Mouse (Mus musculus) heart, postnatal 36 days (tissue): Measurements from ENCODE around the gene Clcf1. TPM values are rescaled to one million over a fixed set of nuclear protein-coding genes. Genes with fewer than 3 reads are reported as not detected.
A peak's percentile ranks its signal among the peaks of the same experiment; 100 is the strongest.

Experiments used
- DNase-seq, 2 experiments: peaks; one replicate each; pipeline ENCODE4 v3.0.0; 2021 to 2022
- intact Hi-C: fragments of 180-260 bp; cut with DNase I; formaldehyde crosslinking; loops from one replicate; pipeline ENCODE4 v1.15.1; 2025
- total RNA-seq, 2 experiments: library from RNA; stranded (reverse); gene quantifications; 2 replicates each; pipeline ENCODE4 v1.2.3; 2021

Gene Clcf1
- total RNA-seq, 2 experiments from 2014 or later: 0.51 to 1.2 TPM

DNA sequence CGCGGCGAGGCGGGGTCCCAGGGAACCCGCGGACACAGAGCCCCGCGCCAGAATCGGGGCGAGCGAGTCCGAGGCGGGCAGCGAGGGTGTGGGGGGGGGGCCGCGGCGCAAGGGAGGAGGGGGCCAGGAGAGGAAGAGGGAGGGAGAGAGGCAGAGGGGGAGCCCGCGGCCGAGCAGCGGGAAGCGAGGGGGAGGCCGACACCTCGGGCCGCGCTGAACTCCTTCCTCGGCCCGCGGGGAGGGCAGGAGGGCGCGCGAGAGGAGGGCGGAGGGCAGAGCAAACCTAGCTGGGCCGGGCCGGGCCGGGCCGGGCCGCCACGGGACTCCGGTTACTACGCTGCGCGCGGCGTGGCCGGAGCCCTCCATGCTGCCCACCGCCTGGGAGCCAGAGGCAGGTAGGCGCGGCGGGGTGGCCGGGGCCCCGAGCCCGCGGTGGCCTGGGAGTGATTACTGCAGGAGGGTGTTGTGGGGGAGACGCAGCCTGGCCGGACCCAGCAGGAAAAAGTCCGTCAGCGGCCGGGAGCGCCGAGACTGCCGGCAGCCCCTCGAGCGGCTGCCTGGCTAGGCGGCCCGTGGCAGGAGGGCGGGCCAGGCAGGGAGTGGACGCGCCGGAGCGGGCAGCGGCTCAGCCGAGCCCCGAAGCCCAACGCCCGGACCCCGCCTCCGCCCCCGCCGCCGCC, 873 bp downstream of the Clcf1 start:
- intact Hi-C loops: no loop called here
- peak; percentile 42 to 53 for DNase-seq

GRCm38 (mm10) chr19:4215451-4215840, 1.4 kb downstream of the Clcf1 start:
- no peak for DNase-seq
- intact Hi-C loops: no loop called here

- intact Hi-C loops: no loop called here
- DNase-seq: peak; percentile 45 to 51
Measured at GRCm38 (mm10) chr19:4216041-4216685, 2.1 kb downstream of the Clcf1 start.

- intact Hi-C loops: no loop called here
- no peak for DNase-seq
Measured at GRCm38 (mm10) chr19:4217140-4217539, 3.1 kb downstream of the Clcf1 start.

- no peak for DNase-seq
- intact Hi-C loops: no loop called here
Measured at GRCm38 (mm10) chr19:4217855-4218254, 3.8 kb downstream of the Clcf1 start.

GRCm38 (mm10) chr19:4218293-4218692, 4.3 kb downstream of the Clcf1 start:
- DNase-seq: no peak
- intact Hi-C loops: no loop called here

GRCm38 (mm10) chr19:4218784-4219183, 4.7 kb downstream of the Clcf1 start:
- DNase-seq: no peak
- intact Hi-C loops: no loop called here

DNA sequence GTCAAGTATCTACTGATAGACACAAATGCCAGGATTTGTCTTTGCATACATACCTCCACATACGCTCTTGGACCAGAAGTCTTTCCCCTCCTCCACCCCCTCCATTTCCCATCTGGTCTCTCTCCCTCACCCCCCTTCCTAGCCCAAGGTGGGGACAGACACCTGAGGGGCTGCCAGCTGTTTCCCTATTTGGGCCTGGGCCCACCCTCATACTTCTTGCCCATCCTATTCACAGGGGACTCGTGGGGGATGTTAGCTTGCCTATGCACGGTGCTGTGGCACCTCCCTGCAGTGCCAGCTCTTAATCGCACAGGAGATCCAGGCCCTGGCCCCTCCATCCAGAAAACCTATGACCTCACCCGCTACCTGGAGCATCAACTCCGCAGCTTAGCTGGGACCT, 5.9 kb downstream of the Clcf1 start:
- intact Hi-C loops: no loop called here
- no peak for DNase-seq

- intact Hi-C loops: no loop called here
- DNase-seq: no peak
Measured at GRCm38 (mm10) chr19:4220416-4220815, 6.4 kb downstream of the Clcf1 start.

- DNase-seq: no peak
- intact Hi-C loops: no loop called here
Measured at GRCm38 (mm10) chr19:4220957-4221743, 7.1 kb downstream of the Clcf1 start.

DNA sequence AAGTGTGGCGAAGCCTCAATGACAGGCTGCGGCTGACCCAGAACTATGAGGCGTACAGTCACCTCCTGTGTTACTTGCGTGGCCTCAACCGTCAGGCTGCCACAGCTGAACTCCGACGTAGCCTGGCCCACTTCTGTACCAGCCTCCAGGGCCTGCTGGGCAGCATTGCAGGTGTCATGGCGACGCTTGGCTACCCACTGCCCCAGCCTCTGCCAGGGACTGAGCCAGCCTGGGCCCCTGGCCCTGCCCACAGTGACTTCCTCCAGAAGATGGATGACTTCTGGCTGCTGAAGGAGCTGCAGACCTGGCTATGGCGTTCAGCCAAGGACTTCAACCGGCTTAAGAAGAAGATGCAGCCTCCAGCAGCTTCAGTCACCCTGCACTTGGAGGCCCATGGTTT, 8.1 kb downstream of the Clcf1 start:
- intact Hi-C loops: no loop called here
- DNase-seq: no peak

- no peak for DNase-seq
- intact Hi-C loops: no loop called here
Measured at GRCm38 (mm10) chr19:4226779-4227178, 12.7 kb downstream of the Clcf1 start.

DNA sequence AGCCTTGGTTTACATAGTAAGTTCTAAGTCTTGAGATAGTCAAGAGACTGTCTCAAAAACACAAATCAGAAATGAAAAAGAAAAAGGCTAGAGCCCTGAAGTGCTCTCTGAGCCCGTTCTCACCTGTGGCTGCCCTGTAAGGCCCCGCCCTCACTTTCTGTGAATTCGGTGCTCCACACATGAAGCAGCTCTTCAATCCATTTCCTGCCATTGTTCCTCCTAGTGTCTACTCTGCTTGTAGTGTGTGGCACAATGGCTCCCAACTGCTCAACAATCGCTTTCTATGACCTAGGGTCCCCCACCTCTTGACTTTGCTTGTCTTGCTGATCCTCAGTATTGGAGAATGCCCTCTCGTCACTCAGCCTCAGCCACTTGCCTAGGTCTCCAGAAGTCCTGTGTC, 13.4 kb downstream of the Clcf1 start:
- intact Hi-C loops: no loop called here
- no peak for DNase-seq

GRCm38 (mm10) chr19:4227894-4228678, 14.0 kb downstream of the Clcf1 start:
- peak; percentile 76 to 80 for DNase-seq
- intact Hi-C loops: loop anchor here (1.0 to 2.0 kb wide), 6 partner anchors 21 to 209 kb away; no protein-coding TSS in a partner anchor

DNA sequence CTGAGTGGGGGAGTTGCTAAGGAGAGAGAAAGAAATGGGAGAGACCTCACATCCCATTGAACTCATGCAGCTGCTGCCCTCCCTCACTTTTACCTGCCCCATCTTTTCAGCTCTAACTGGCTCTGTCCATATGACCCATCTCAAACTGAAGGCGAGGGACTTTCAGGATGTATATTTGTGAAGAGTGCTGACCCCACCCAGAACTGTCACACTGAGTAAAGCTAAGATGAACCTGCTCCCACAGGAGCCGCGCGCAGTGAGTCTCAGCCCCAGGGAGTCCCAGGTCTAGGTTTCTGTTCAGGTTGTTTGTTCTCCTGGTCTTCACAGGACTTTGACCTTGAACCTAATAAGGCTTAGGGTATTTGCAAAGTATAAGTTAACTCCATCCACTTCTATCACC, 14.9 kb downstream of the Clcf1 start:
- no peak for DNase-seq
- intact Hi-C loops: loop anchor here (1.0 to 2.0 kb wide), 6 partner anchors 22 to 210 kb away; no protein-coding TSS in a partner anchor

DNA sequence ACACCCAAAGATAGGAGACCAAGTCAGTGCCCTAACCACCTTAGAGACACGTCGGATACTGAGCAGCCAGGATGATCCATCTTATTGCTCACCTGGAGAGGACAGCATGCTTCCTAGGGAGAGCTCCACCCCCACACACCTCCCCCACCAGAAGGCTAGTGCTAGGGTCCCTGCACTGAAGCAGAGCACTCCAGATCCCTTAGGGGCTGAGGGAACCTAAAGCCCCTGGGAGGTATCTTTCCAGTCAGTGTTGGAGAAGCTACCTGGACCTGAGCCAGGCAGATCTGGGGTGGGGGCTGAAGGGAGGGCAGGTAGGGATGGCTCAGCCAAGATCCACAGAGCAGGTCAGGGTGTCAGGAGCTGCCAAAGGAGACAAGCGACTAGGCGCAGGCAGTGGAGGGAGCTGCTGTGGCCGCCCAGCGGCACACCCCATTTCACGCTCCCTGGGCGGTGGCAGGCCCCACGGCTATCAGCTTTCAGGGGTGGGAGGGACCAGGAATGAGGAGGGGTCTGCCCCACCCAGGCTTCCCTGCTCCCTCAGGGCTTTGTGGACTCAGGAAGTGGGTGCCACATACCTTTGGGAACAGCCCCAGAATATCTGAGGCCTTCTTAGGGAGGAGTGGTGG, 15.5 kb downstream of the Clcf1 start:
- intact Hi-C loops: loop anchor here (2.0 kb wide), 3 partner anchors 59 to 211 kb away; no protein-coding TSS in a partner anchor

DNA sequence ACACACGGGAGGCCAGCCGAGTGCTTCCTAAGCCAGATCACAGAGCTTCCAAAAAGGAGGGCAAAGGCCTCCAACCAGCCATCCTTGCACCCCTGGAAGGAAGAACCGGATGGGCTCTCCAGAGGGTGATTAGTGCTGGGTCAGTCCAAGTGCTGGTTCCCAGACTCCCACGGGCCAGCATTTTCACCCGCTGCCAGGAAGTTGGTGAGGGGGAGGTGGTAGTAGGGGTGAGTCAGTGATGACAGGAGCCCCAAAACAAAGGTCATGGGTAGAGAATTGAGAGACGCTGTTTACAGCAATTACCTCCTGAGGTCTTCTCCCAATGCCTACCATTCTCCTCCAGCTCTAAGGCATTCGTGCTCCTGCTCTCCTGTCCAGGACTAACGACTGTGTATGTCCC, 16.4 kb downstream of the Clcf1 start:
- intact Hi-C loops: no loop called here
- no peak for DNase-seq

More for the DNA sequence above, 15.5 kb downstream of the Clcf1 start:
- no peak for DNase-seq

DNA sequence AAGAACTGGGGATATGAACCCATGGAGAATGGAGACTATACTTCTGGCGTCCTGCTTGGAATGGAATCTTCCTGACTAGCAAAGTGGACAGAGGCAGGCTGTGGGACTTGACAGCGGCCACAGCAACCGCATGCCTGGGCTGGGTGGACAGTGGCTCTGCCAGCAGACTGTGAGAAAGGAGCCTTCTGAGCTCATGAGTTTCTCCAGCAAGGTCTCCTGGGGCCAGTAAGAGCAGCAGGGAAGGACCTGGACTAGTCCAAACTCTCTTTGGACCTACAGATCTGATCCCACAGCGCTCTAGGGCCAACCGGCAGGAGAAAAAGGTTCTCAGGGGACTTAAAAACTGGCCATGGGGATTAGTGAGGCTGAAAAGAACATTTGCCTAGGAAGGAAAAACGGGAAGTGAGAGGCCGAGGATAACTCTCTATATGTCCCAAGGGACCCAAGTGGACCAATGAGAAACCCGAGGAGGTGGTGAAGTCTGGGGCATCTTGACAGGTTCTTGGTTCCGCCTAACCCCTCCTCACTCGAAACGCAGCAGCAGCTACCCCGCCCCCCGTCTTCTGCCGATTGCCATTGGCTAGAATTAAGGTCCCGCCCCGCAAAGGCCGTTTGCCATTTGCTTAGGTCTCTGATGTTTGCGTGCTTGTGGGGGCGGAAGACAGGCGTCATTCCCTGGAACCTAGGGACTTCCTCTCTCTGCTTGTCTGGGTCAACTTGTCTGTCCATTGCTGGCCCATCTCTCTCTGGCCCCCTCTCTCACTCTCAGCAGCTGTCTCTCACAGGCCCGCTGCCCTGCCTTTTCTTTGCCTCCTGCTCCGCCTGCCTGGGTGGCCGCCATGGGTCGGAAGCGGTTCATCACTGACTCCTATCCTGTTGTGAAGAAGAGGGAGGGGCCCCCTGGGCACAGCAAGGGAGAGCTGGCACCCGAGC, 17.5 kb downstream of the Clcf1 start, which contains the start of gene Pold4:
Gene Pold4, plus strand, starts transcription at position 647 of the 933 bp plus-strand sequence.
- intact Hi-C loops: no loop called here
- peak; percentile 97 for DNase-seq

- no peak for DNase-seq
- intact Hi-C loops: no loop called here
Measured at GRCm38 (mm10) chr19:4232186-4232572, 18.1 kb downstream of the Clcf1 start.
